Mouse (Mus musculus) cerebellum, postnatal 4 days (tissue): ENCODE results near the gene Atp2b4.

Experiments
- DNase-seq, 2 experiments: peaks; one replicate each; pipeline ENCODE4 v3.0.0; 2022; ENCODE audit warnings: low spot score in 2 of 2, mixed read lengths in 1 of 2

Gene Atp2b4

GRCm38 (mm10) chr1:133658878-133659277 is 142.0 kb downstream of the Atp2b4 start:
- no peak for DNase-seq

- DNase-seq, result no peak
These were observed 144.0 kb downstream of the Atp2b4 start for GRCm38 (mm10) chr1:133656811-133657210.

- no peak for DNase-seq
These were observed 147.8 kb downstream of the Atp2b4 start for GRCm38 (mm10) chr1:133653033-133653432.

GRCm38 (mm10) chr1:133650288-133651055 is 150.4 kb downstream of the Atp2b4 start:
- no peak for DNase-seq
